Mouse (Mus musculus): ENCODE measurements around the gene Rtn4rl1. TPM values are rescaled to one million over a fixed set of nuclear protein-coding genes. Genes with fewer than 3 reads are reported as not detected.
A peak's percentile ranks its signal among the peaks of the same experiment; 100 is the strongest.
"Not testable (repeated sequence)": the region's sequence is repeated elsewhere in the genome, so short reads cannot be mapped to it uniquely, and the experiment has no call there.

Gene Rtn4rl1
- polyA plus RNA-seq, 1 experiment from 2014 or later: 12.7 TPM

GRCm38 (mm10) chr11:75288517-75288916 lies 94.9 kb downstream of the Rtn4rl1 start:
- no peaks in the 10 kb centered on the region for H3K36me3 ChIP-seq (ENCODE audit: control insufficient read depth, insufficient read depth, low read length)
- no peak for ATAC-seq (replicated peaks; ENCODE audit: insufficient number of reproducible peaks, low FRiP score, low TSS enrichment)
- no peak overlapping the region for H3K4me2 ChIP-seq
- H3K9me3 ChIP-seq (replicated peaks; ENCODE audit: control insufficient read depth, low read length): no peaks in the 10 kb centered on the region
- peaks cover 7% of the 10 kb centered on the region; the same call in 1 of the 2 replicates for H3K27me3 ChIP-seq (ENCODE audit: control insufficient read depth, insufficient read depth, low read length)
- H3K4me1 ChIP-seq (ENCODE audit: control insufficient read depth, insufficient read depth, low read length): peaks cover 40% of the 10 kb centered on the region
- no peak overlapping the region for H3K4me3 ChIP-seq (ENCODE audit: low read depth, low read length)
- H3K9ac ChIP-seq (ENCODE audit: low read depth, low read length): no peak overlapping the region
- peak overlapping the region; percentile 73 for H3K27ac ChIP-seq (ENCODE audit: low read depth, low read length)
- WGBS (ENCODE audit: insufficient replicate concordance): 83% methylated on average over 8 of the region's 8 CpGs

GRCm38 (mm10) chr11:75289120-75289519 lies 95.5 kb downstream of the Rtn4rl1 start:
- H3K27me3 ChIP-seq (ENCODE audit: control insufficient read depth, insufficient read depth, low read length): 0 out of 2 replicates have a peak, but pooled peaks cover 6% of the 10 kb centered on the region
- 50% methylated on average over 2 of the region's 2 CpGs for WGBS (ENCODE audit: insufficient replicate concordance)
- H3K4me1 ChIP-seq (ENCODE audit: control insufficient read depth, insufficient read depth, low read length): peaks cover 45% of the 10 kb centered on the region
- H3K4me3 ChIP-seq (ENCODE audit: low read depth, low read length): no peak overlapping the region
- no peak for ATAC-seq (replicated peaks; ENCODE audit: insufficient number of reproducible peaks, low FRiP score, low TSS enrichment)
- H3K9ac ChIP-seq (ENCODE audit: low read depth, low read length): no peak overlapping the region
- H3K9me3 ChIP-seq (replicated peaks; ENCODE audit: control insufficient read depth, low read length): no peaks in the 10 kb centered on the region
- H3K27ac ChIP-seq (ENCODE audit: low read depth, low read length): no peak overlapping the region
- no peaks in the 10 kb centered on the region for H3K36me3 ChIP-seq (ENCODE audit: control insufficient read depth, insufficient read depth, low read length)
- no peak overlapping the region for H3K4me2 ChIP-seq

GRCm38 (mm10) chr11:75290566-75291271 lies 97.1 kb downstream of the Rtn4rl1 start:
- Histone ChIP-seq H3K9me3 (replicated peaks; ENCODE audit: control insufficient read depth, low read length) (no peaks in the 10 kb centered on the region), H3K27me3 (ENCODE audit: control insufficient read depth, insufficient read depth, low read length) (0 out of 2 replicates have a peak, but pooled peaks cover 6% of the 10 kb centered on the region), H3K4me3 (ENCODE audit: low read depth, low read length) (0 out of 2 replicates have a peak overlapping the region, but pooled peaks have one; percentile 5), H3K36me3 (ENCODE audit: control insufficient read depth, insufficient read depth, low read length) (no peaks in the 10 kb centered on the region), H3K4me2 (peak overlapping the region; percentile 15; the same call in 1 of the 2 replicates), H3K4me1 (ENCODE audit: control insufficient read depth, insufficient read depth, low read length) (peaks cover 52% of the 10 kb centered on the region), H3K9ac (ENCODE audit: low read depth, low read length) (no peak overlapping the region), H3K27ac (ENCODE audit: low read depth, low read length) (peak overlapping the region; percentile 46; the same call in 1 of the 2 replicates)
- 11% methylated on average over 6 of the region's 6 CpGs for WGBS (ENCODE audit: insufficient replicate concordance)
- no peak for ATAC-seq (replicated peaks; ENCODE audit: insufficient number of reproducible peaks, low FRiP score, low TSS enrichment)

GRCm38 (mm10) chr11:75291389-75292215 lies 98.0 kb downstream of the Rtn4rl1 start:
- H3K9ac ChIP-seq (ENCODE audit: low read depth, low read length): peak overlapping the region; percentile 3; the same call in 1 of the 2 replicates
- H3K4me1 ChIP-seq (ENCODE audit: control insufficient read depth, insufficient read depth, low read length): peaks cover 51% of the 10 kb centered on the region
- peak overlapping the region; percentile 46 for H3K27ac ChIP-seq (ENCODE audit: low read depth, low read length)
- H3K4me2 ChIP-seq: peak overlapping the region; percentile 15
- no peak for ATAC-seq (replicated peaks; ENCODE audit: insufficient number of reproducible peaks, low FRiP score, low TSS enrichment)
- H3K36me3 ChIP-seq (ENCODE audit: control insufficient read depth, insufficient read depth, low read length): no peaks in the 10 kb centered on the region
- no peaks in the 10 kb centered on the region for H3K9me3 ChIP-seq (replicated peaks; ENCODE audit: control insufficient read depth, low read length)
- 28% methylated on average over 25 of the region's 25 CpGs for WGBS (ENCODE audit: insufficient replicate concordance)
- H3K4me3 ChIP-seq (ENCODE audit: low read depth, low read length): 0 out of 2 replicates have a peak overlapping the region, but pooled peaks have one; percentile 5
- 0 out of 2 replicates have a peak, but pooled peaks cover 6% of the 10 kb centered on the region for H3K27me3 ChIP-seq (ENCODE audit: control insufficient read depth, insufficient read depth, low read length)

- H3K4me2 ChIP-seq: no peak overlapping the region
- 77% methylated on average over 7 of the region's 7 CpGs for WGBS (ENCODE audit: insufficient replicate concordance)
- no peaks in the 10 kb centered on the region for H3K9me3 ChIP-seq (replicated peaks; ENCODE audit: control insufficient read depth, low read length)
- 0 out of 2 replicates have a peak, but pooled peaks cover 6% of the 10 kb centered on the region for H3K27me3 ChIP-seq (ENCODE audit: control insufficient read depth, insufficient read depth, low read length)
- H3K9ac ChIP-seq (ENCODE audit: low read depth, low read length): 0 out of 2 replicates have a peak overlapping the region, but pooled peaks have one; percentile 3
- no peaks in the 10 kb centered on the region for H3K36me3 ChIP-seq (ENCODE audit: control insufficient read depth, insufficient read depth, low read length)
- no peak overlapping the region for H3K4me3 ChIP-seq (ENCODE audit: low read depth, low read length)
- 0 out of 2 replicates have a peak overlapping the region, but pooled peaks have one; percentile 46 for H3K27ac ChIP-seq (ENCODE audit: low read depth, low read length)
- ATAC-seq (replicated peaks; ENCODE audit: insufficient number of reproducible peaks, low FRiP score, low TSS enrichment): no peak
- peaks cover 57% of the 10 kb centered on the region for H3K4me1 ChIP-seq (ENCODE audit: control insufficient read depth, insufficient read depth, low read length)
Observed at GRCm38 (mm10) chr11:75292281-75292680, 98.7 kb downstream of the Rtn4rl1 start.

- Histone ChIP-seq H3K36me3 (ENCODE audit: control insufficient read depth, insufficient read depth, low read length) (no peaks in the 10 kb centered on the region), H3K27me3 (ENCODE audit: control insufficient read depth, insufficient read depth, low read length) (0 out of 2 replicates have a peak, but pooled peaks cover 6% of the 10 kb centered on the region), H3K4me2 (peak overlapping the region; percentile 7; the same call in 1 of the 2 replicates), H3K4me1 (ENCODE audit: control insufficient read depth, insufficient read depth, low read length) (peaks cover 60% of the 10 kb centered on the region), H3K9me3 (replicated peaks; ENCODE audit: control insufficient read depth, low read length) (no peaks in the 10 kb centered on the region), H3K4me3 (ENCODE audit: low read depth, low read length) (no peak overlapping the region), H3K27ac (ENCODE audit: low read depth, low read length) (no peak overlapping the region), H3K9ac (ENCODE audit: low read depth, low read length) (no peak overlapping the region)
- ATAC-seq (replicated peaks; ENCODE audit: insufficient number of reproducible peaks, low FRiP score, low TSS enrichment): no peak
- WGBS (ENCODE audit: insufficient replicate concordance): 43% methylated on average over 21 of the region's 21 CpGs
Observed at GRCm38 (mm10) chr11:75293852-75294361, 100.3 kb downstream of the Rtn4rl1 start.

GRCm38 (mm10) chr11:75294862-75295261 lies 101.3 kb downstream of the Rtn4rl1 start:
- H3K27ac ChIP-seq (ENCODE audit: low read depth, low read length): peak overlapping the region; percentile 51
- H3K9ac ChIP-seq (ENCODE audit: low read depth, low read length): no peak overlapping the region
- no peaks in the 10 kb centered on the region for H3K9me3 ChIP-seq (replicated peaks; ENCODE audit: control insufficient read depth, low read length)
- ATAC-seq (replicated peaks; ENCODE audit: insufficient number of reproducible peaks, low FRiP score, low TSS enrichment): no peak
- WGBS (ENCODE audit: insufficient replicate concordance): 34% methylated on average over 9 of the region's 9 CpGs
- H3K4me2 ChIP-seq: peak overlapping the region; percentile 33
- no peaks in the 10 kb centered on the region for H3K36me3 ChIP-seq (ENCODE audit: control insufficient read depth, insufficient read depth, low read length)
- H3K4me1 ChIP-seq (ENCODE audit: control insufficient read depth, insufficient read depth, low read length): peaks cover 59% of the 10 kb centered on the region
- H3K4me3 ChIP-seq (ENCODE audit: low read depth, low read length): no peak overlapping the region
- H3K27me3 ChIP-seq (ENCODE audit: control insufficient read depth, insufficient read depth, low read length): 0 out of 2 replicates have a peak, but pooled peaks cover 6% of the 10 kb centered on the region

GRCm38 (mm10) chr11:75295534-75295933 lies 102.0 kb downstream of the Rtn4rl1 start:
- H3K27me3 ChIP-seq (ENCODE audit: control insufficient read depth, insufficient read depth, low read length); H3K27ac ChIP-seq (ENCODE audit: low read depth, low read length); H3K4me3 ChIP-seq (ENCODE audit: low read depth, low read length); H3K4me2 ChIP-seq; H3K9ac ChIP-seq (ENCODE audit: low read depth, low read length); ATAC-seq (replicated peaks; ENCODE audit: insufficient number of reproducible peaks, low FRiP score, low TSS enrichment); H3K9me3 ChIP-seq (replicated peaks; ENCODE audit: control insufficient read depth, low read length); H3K36me3 ChIP-seq (ENCODE audit: control insufficient read depth, insufficient read depth, low read length): not testable (repeated sequence)
- WGBS (ENCODE audit: insufficient replicate concordance): 84% methylated on average over 5 of the region's 5 CpGs
- H3K4me1 ChIP-seq (ENCODE audit: control insufficient read depth, insufficient read depth, low read length): peaks cover 58% of the 10 kb centered on the region
